Mouse (Mus musculus) hindbrain, embryonic 12.5 days (tissue): Measurements from ENCODE around the gene Ankrd13a. TPM values are rescaled to one million over a fixed set of nuclear protein-coding genes. Genes with fewer than 3 reads are reported as not detected.
"Not testable (repeated sequence)": the region's sequence is repeated elsewhere in the genome, so short reads cannot be mapped to it uniquely, and the experiment has no call there.

Experiments used
- ATAC-seq: fragments of 200-750 bp; cut with Nextera tagmentation; 2 replicates; pipeline ENCODE4 v1.8.0; 2017; ENCODE audit warnings: moderate TSS enrichment; ENCODE audit not compliant: low FRiP score
- H3K27ac ChIP-seq: fragments of 300-500 bp; sonication (generic); 2 replicates; pipeline ENCODE4 v1.5.1; 2016; ENCODE audit warnings: mild to moderate bottlenecking
- H3K27me3 ChIP-seq: fragments of 300-500 bp; sonication (generic); 2 replicates; pipeline ENCODE4 v1.6.1; 2016; ENCODE audit warnings: mild to moderate bottlenecking
- H3K36me3 ChIP-seq: fragments of 300-500 bp; sonication (generic); 2 replicates; pipeline ENCODE4 v1.6.1; 2016; ENCODE audit warnings: mild to moderate bottlenecking
- H3K4me1 ChIP-seq: fragments of 300-500 bp; sonication (generic); 2 replicates; pipeline ENCODE4 v1.6.1; 2016
- H3K4me2 ChIP-seq: fragments of 300-500 bp; sonication (generic); replicated peaks from 2 replicates; pipeline ENCODE4 v1.6.1; 2016; ENCODE audit warnings: mild to moderate bottlenecking
- H3K4me3 ChIP-seq: fragments of 300-500 bp; sonication (generic); 2 replicates; pipeline ENCODE4 v1.5.1; 2016; ENCODE audit warnings: mild to moderate bottlenecking
- H3K9ac ChIP-seq: fragments of 300-500 bp; sonication (generic); 2 replicates; pipeline ENCODE4 v1.6.1; 2016; ENCODE audit warnings: mild to moderate bottlenecking, moderate library complexity
- H3K9me3 ChIP-seq: fragments of 300-500 bp; sonication (generic); replicated peaks from 2 replicates; pipeline ENCODE4 v1.6.1; 2016; ENCODE audit warnings: mild to moderate bottlenecking
- WGBS: fragments of 180-500 bp; shearing (Covaris S2); methylation state at CpG from one replicate; pipeline ENCODE4 v1.1.7; 2016; 5-methylcytosine and 5-hydroxymethylcytosine counted together
- polyA plus RNA-seq: library from polyadenylated mRNA; unstranded; fragments of >200 nt; fragmentation: Nextera tagmentation; extraction: Ambion mirVana; gene quantifications from 2 replicates; pipeline ENCODE4 v1.2.1, GENCODE M21; 2016

Ankrd13a gene
- polyA plus RNA-seq, 1 experiment from 2014 or later: 80.2 TPM

DNA sequence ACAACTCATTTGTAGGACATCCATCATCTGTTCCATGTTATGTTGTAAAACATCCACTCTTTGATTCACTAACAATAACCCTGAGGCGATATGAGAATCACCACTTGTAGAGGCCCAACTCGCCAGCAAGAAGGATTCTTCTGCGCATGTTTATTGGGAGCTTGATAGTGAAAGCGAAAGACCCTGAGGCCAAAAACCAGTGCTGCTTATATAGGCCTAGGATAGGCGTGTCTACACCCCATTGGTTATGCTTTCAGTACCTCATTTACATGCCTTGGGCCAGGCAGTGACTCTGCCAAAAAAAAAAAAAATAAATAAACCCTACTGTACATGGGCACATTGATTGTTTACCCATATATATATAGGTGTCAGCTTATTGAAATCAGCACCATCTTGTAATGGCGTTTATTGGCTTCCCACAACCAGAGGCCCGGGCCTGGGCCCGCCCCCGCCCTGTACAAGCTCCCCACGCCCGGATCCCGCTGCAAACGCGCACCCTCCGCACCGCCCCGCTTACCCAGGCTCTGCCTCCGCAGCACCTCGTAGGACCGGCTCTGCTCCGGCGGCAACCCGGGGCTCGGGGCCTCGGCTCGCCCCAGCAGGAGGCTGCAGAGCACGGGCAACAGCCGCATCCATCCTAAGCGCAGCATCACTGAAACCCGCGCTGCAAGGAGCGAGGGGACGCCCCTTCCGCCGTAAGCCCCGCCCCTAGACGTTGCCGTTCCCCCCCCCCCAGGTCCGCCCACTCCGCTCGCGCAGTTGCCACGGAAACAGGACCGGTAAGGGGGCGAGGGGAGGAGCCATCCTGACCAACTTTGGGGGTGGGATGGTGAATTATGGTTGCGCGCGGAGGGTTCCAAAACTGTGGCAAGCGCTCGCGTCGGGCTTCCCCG, 48.6 kb downstream of the Ankrd13a start, which contains the start of gene 1500011B03Rik:
Gene 1500011B03Rik (minus strand): TSS at position 673 of the 893 bp plus-strand sequence.
- Histone ChIP-seq H3K4me1 (peaks cover 7% of the 10 kb centered on the region), H3K9me3 (no peaks in the 10 kb centered on the region), H3K4me3 (peak within 1 kb of the TSS; percentile 75), H3K27ac (peak within 1 kb of the TSS; percentile 80), H3K36me3 (0 out of 2 replicates have a peak, but pooled peaks cover 3% of the 10 kb centered on the region), H3K4me2 (peak within 1 kb of the TSS; percentile 65), H3K27me3 (no peaks in the 10 kb centered on the region), H3K9ac (peak within 1 kb of the TSS; percentile 90)
- ATAC-seq: peak; percentile 90
- 8% methylated on average over 50 of the region's 53 CpGs for WGBS

DNA sequence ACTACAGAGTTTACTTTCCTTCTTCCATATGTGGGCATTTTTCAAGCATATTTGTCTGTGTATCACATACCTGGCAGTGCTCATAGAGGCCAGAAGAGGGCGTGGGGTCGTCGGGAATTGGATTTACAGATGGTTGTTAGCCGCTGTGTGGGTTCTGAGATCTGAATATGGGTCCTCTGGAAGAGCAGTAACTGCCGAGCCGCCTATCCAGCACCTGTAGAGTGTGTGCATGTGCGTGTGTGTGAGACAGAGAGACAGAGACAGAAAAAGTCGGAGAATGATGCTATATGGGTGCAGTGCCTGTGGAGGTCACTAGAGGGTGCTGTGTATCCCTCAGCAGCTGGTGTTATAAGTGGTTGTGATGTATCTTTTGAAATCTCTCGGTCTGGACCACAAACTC, 49.7 kb downstream of the Ankrd13a start:
- no peak for ATAC-seq
- no peak overlapping the region; the same call in 1 of the 2 replicates for H3K4me2 ChIP-seq
- H3K36me3 ChIP-seq: 0 out of 2 replicates have a peak, but pooled peaks cover 3% of the 10 kb centered on the region
- no peak overlapping the region for H3K9ac ChIP-seq
- H3K4me1 ChIP-seq: peaks cover 5% of the 10 kb centered on the region; the same call in 1 of the 2 replicates
- WGBS: 17% methylated on average over 9 of the region's 9 CpGs
- no peaks in the 10 kb centered on the region for H3K27me3 ChIP-seq
- H3K27ac ChIP-seq: no peak overlapping the region
- no peaks in the 10 kb centered on the region for H3K9me3 ChIP-seq
- no peak overlapping the region for H3K4me3 ChIP-seq

DNA sequence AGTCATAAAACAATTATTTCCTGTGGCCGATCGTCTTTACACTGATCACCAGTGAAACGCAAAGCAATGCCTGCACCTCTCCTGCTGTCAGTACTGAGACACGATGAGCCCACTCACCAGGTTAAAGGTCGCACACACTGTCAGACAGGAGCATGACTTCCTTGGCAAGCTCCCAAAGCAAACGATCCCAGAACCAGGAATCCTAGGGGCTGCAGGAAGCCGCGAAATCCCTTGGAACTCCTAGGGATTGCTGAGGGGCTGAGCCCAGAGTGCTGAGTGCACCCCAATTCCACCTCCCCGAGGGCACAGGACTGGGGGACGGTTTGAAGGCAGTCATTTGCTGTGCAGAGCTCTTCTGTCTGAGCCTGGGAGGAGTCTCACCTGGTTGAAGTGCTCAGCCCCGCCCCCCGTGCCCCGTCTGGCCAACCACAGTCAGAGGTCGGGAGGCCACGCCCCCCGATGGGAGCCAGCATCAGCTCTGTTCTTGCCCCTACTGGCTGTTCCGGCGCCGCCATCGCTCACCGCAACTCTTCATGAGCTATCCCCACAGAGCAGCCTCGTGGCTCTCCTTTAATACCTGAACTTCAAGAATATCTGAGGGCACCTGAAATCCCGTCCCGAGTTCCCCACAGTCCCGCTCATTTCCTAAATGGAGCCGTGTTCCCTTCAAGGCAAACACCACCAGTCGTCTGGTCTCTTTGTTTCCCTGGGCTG, 51.7 kb downstream of the Ankrd13a start:
- H3K4me3 ChIP-seq: peak overlapping the region; percentile 35
- no peaks in the 10 kb centered on the region for H3K27me3 ChIP-seq
- ATAC-seq: peak; percentile 65
- H3K9me3 ChIP-seq: no peaks in the 10 kb centered on the region
- H3K36me3 ChIP-seq: 0 out of 2 replicates have a peak, but pooled peaks cover 3% of the 10 kb centered on the region
- WGBS: 8% methylated on average over 27 of the region's 27 CpGs
- H3K9ac ChIP-seq: peak overlapping the region; percentile 47; the same call in 1 of the 2 replicates
- peaks cover 5% of the 10 kb centered on the region; the same call in 1 of the 2 replicates for H3K4me1 ChIP-seq
- H3K4me2 ChIP-seq: peak overlapping the region; percentile 54
- peak overlapping the region; percentile 62 for H3K27ac ChIP-seq

DNA sequence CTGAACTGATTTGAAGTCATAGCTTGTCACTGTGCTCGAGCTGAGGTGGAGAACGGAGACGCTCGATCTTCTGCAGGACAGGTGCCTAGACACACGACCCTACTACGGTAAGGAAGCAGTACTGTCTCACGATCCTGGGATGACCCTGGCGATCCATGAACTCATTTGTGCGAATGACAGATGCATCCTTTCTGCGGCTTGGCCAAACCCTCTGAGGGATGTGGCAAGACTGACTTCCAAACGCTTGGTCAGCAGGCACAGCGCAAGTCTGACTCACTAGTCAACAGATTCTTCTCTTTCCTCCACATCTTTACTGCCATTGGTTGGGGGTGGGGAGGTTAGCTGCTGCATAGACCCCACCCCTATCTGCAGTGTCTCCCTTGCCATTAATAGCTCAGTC, 53.0 kb downstream of the Ankrd13a start:
- Histone ChIP-seq H3K4me3 (no peak overlapping the region), H3K27ac (no peak overlapping the region), H3K4me2 (no peak overlapping the region), H3K9me3 (no peaks in the 10 kb centered on the region), H3K4me1 (peaks cover 3% of the 10 kb centered on the region; the same call in 1 of the 2 replicates), H3K36me3 (no peaks in the 10 kb centered on the region), H3K9ac (no peak overlapping the region), H3K27me3 (no peaks in the 10 kb centered on the region)
- 91% methylated on average over 12 of the region's 12 CpGs for WGBS
- ATAC-seq: no peak

DNA sequence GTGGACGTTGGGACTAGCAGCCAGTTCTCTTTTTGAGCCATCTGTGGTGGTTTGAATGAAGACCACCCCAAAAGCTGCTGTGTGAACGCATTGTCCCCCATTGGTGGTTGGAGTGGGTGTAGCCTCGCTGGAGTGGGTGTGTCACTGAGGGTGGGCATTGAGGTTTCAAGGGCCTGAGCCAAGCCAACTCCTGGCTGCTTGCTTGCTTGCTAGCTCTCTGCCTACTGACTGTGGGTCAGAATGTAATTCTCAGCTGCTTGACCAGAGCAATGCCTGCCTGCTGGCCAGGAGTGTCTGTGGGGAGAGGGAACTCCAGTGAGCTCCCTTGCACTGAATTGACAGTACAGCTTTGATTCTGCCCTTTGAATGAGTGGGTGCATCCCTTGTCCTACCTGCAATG, 55.3 kb downstream of the Ankrd13a start:
- Histone ChIP-seq H3K9me3 (no peaks in the 10 kb centered on the region), H3K4me1 (0 out of 2 replicates have a peak, but pooled peaks cover 3% of the 10 kb centered on the region), H3K36me3 (no peaks in the 10 kb centered on the region), H3K4me3 (no peak overlapping the region), H3K27ac (no peak overlapping the region), H3K9ac (no peak overlapping the region), H3K4me2 (no peak overlapping the region), H3K27me3 (no peaks in the 10 kb centered on the region)
- 73% methylated on average over 3 of the region's 3 CpGs for WGBS
- ATAC-seq: no peak

DNA sequence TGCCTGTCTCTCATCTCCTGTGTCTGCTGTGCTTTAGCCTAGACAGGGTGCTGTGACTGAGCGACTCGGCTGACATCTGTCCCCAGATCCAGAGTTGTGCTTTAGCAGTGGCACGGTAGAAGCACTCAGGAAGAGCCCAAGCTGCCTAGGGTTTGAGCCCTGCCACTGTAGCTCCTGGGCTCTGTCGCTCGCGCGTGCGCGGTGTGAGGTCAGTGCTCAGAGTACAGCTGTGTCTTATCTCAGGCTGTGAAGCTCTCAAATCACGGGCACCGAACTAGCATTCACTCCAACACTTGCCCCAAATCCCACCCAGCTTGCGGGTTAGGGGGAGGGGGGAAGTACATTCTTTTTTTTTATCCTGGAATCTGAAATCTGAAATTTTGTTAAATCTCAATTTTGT, 62.4 kb downstream of the Ankrd13a start:
- no peak for ATAC-seq
- H3K9ac ChIP-seq: no peak overlapping the region
- no peaks in the 10 kb centered on the region for H3K9me3 ChIP-seq
- 72% methylated on average over 12 of the region's 12 CpGs for WGBS
- H3K36me3 ChIP-seq: no peaks in the 10 kb centered on the region
- H3K4me2 ChIP-seq: no peak overlapping the region
- H3K27me3 ChIP-seq: no peaks in the 10 kb centered on the region
- peaks cover 2% of the 10 kb centered on the region; the same call in 1 of the 2 replicates for H3K4me1 ChIP-seq
- no peak overlapping the region for H3K27ac ChIP-seq
- no peak overlapping the region for H3K4me3 ChIP-seq

DNA sequence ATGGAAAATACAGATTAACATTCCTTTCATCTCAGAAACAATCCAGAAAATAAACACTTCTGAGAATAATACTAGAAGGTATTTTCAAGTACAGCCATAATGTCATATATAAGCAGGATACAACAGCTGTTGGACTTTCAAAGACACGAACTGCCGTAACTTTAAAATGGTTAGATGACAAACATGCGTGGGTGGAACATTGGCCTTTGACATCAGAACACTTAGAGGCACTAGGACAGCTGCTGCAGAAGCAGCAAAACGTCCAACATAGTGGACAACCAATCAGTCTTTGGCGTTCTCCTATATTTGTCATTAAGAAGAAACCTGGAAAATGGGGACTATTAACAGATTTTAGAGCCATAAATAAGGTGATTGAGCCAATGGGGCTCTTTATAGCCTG, 66.0 kb downstream of the Ankrd13a start:
- H3K4me1 ChIP-seq: peaks cover 17% of the 10 kb centered on the region
- H3K4me3 ChIP-seq, H3K27me3 ChIP-seq, ATAC-seq, H3K36me3 ChIP-seq, H3K9me3 ChIP-seq, H3K27ac ChIP-seq, H3K4me2 ChIP-seq, H3K9ac ChIP-seq: not testable (repeated sequence)
- WGBS: 73% methylated on average over 5 of the region's 5 CpGs

DNA sequence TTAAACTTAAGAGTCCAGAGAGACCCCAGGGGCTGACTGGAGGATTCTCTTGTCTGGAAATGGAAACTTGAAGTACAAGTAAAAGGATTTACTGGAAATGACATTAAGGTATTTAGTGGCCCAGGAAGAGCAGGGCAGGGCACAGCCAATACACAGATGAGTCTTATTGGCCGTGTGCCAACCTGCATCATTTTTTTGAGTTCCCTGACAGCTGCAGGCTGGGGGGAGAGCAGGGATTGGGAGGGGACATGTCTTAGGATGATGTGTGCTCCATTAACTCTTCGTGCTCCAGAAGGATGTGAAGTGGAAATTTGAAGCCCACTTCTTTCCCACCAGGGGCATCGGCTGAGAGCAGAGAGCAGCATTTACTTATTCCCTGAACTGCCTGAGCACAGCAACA, 67.7 kb downstream of the Ankrd13a start:
- not testable (repeated sequence) for H3K27me3 ChIP-seq, H3K4me3 ChIP-seq, H3K9me3 ChIP-seq, H3K36me3 ChIP-seq, H3K27ac ChIP-seq, H3K4me2 ChIP-seq, H3K9ac ChIP-seq
- peaks cover 17% of the 10 kb centered on the region for H3K4me1 ChIP-seq
- WGBS: 42% methylated on average over 3 of the region's 3 CpGs
- ATAC-seq: 0 out of 2 replicates have a peak, but pooled peaks have one; percentile 58

DNA sequence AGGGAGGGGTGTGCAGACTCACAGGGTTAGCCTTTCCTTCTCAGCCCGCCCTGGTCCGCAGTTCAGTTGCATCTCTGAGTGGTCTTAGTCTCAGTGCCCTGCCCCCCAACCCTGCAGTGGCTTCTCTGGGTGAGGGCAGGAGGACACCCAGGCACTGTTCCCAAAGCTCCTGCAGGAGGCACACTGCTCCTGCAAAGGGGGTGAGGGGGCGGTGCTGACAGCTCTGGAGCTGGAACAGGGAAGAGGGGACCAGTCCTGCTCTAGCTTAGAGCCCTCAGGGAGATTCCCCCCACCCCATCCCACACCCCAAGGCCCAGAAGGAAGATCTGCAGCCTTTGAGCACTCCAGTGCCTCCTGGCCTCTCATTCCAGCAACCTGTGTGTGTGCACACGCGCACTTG, 68.2 kb downstream of the Ankrd13a start:
- 68% methylated on average over 5 of the region's 5 CpGs for WGBS
- Histone ChIP-seq H3K27ac (0 out of 2 replicates have a peak overlapping the region, but pooled peaks have one; percentile 23), H3K9me3 (no peaks in the 10 kb centered on the region), H3K27me3 (no peaks in the 10 kb centered on the region), H3K9ac (no peak overlapping the region), H3K4me3 (no peak overlapping the region), H3K36me3 (no peaks in the 10 kb centered on the region), H3K4me1 (peaks cover 17% of the 10 kb centered on the region), H3K4me2 (no peak overlapping the region)
- peak; percentile 48; the same call in 1 of the 2 replicates for ATAC-seq

DNA sequence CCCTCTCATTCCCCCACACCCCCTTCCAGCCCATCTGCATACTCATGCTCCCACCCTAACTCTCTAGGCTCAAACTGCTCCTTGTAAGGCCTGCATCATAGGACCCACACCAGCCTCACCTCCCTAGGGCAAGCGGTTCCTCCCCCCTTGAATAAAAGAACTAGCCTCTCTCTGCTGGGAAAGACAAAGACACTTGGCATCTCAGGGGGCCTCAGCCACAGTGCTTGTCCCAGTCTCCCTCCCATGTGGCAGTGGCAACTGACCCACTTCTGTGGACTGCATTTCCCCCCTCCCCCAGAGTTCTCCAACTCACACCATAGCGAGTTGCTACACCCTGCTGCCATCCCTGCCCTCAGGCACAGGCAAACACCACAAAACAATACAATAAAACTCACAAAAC, 69.9 kb downstream of the Ankrd13a start:
- 70% methylated on average over 2 of the region's 2 CpGs for WGBS
- peaks cover 17% of the 10 kb centered on the region for H3K4me1 ChIP-seq
- not testable (repeated sequence) for H3K36me3 ChIP-seq, H3K9me3 ChIP-seq, H3K9ac ChIP-seq, H3K27ac ChIP-seq, H3K4me3 ChIP-seq, ATAC-seq, H3K27me3 ChIP-seq, H3K4me2 ChIP-seq

DNA sequence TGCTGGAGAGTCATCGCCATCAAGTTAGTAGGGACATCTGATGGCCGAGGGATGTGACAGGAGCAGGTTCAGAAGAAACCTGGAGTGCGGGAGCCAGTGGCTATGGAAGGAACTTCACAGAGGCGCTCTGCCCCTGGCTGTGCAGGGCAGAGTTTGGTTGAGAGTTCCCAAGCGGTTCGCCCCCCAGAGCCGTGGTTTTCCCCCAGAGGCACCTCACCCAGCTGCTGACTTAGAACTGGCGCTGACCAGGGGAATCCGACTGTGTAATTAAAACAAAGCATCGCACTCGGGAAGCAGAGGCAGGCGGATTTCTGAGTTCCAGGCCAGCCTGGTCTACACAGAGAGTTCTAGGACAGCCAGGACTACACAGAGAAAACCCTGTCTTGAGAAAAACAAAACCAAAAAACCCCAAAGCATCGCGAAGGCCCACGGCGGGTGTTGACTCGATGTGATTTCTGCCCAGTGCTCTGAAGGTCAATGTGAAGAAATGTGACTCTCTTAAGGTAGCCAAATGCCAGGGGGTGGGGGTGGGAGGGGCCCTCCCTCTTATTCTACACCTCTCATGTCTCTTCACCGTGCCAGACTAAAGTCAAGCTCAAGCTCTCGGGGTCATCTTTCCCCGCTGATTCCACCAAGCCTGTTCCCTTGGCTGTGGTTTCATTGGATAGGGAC, 77.2 kb downstream of the Ankrd13a start:
- H3K27me3 ChIP-seq: no peaks in the 10 kb centered on the region
- no peak overlapping the region for H3K4me2 ChIP-seq
- H3K9me3 ChIP-seq: no peaks in the 10 kb centered on the region
- 87% methylated on average over 20 of the region's 20 CpGs for WGBS
- H3K9ac ChIP-seq: no peak overlapping the region
- no peaks in the 10 kb centered on the region for H3K4me1 ChIP-seq
- no peak overlapping the region for H3K4me3 ChIP-seq
- no peak for ATAC-seq
- H3K36me3 ChIP-seq: no peaks in the 10 kb centered on the region
- no peak overlapping the region for H3K27ac ChIP-seq

DNA sequence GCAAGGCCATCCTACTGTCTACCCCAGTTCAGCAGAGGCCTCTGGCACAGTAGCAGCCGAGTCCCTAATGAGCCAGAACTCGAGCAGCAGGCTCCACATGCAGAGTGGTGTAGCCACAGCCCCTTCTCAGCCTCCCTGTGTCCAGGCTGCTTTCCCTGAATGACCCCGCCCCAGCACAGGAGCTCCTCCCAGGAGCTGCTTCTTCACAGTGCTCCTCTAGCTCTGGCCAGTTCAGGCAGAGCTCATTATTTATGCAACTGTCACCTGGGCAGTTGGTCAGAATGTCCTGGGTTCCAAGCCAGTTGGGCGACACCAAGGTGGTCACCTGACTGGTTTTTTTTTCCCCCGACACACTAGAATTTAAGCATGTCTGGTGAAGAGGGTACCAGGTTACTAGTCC, 78.9 kb downstream of the Ankrd13a start, which contains the start of gene 4930519G04Rik:
Gene 4930519G04Rik (plus strand): TSS at position 301 of the 400 bp plus-strand sequence.
- H3K4me2 ChIP-seq: not testable (repeated sequence)

More for the DNA sequence above, 78.9 kb downstream of the Ankrd13a start, which contains the start of gene 4930519G04Rik:
- H3K4me1 ChIP-seq, H3K36me3 ChIP-seq, H3K9ac ChIP-seq, H3K27ac ChIP-seq, H3K9me3 ChIP-seq, H3K27me3 ChIP-seq, ATAC-seq, H3K4me3 ChIP-seq: not testable (repeated sequence)
- 77% methylated on average over 3 of the region's 5 CpGs for WGBS
